Mouse (Mus musculus): ENCODE results near the gene Gm17728. TPM values are rescaled to one million over a fixed set of nuclear protein-coding genes. Genes with fewer than 3 reads are reported as not detected.

Gm17728 gene
- polyA plus RNA-seq, 1 experiment from 2014 or later, result not detected

DNA sequence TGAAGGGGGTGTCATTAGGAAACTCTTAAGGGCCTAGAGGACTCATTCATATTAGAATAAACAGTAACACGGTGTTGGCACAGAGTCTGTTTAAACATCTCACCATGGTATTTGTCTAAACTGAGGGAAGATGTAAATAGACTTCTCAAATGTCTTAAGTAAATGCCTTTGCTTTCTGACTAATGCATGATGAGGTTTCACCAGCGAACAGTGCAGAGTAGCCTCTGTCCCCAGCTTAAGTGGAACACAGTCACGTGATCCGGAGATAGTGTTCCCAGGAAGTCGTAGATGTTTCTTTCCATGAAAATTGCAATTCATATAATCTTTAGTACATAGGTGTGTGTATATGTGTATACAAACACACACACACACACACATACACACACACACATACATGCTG is 34.5 kb downstream of the Gm17728 start:
- no peak overlapping the region for H3K4me2 ChIP-seq (ENCODE audit: low read depth, low read length)
- H3K9me3 ChIP-seq (replicated peaks; ENCODE audit: control insufficient read depth, low read length), result no peaks in the 10 kb centered on the region
- no peaks in the 10 kb centered on the region for H3K27me3 ChIP-seq (ENCODE audit: control insufficient read depth, insufficient read depth, low read length)
- H3K4me1 ChIP-seq (ENCODE audit: control insufficient read depth, insufficient read depth, low read length), result no peaks in the 10 kb centered on the region
- DNase-seq (ENCODE audit: low spot score) (no peak), ATAC-seq (replicated peaks; ENCODE audit: insufficient number of reproducible peaks, low FRiP score, low TSS enrichment, low read depth) (no peak)
- no peak overlapping the region for H3K27ac ChIP-seq (replicated peaks; ENCODE audit: low read depth, low read length)
- WGBS, result 82% methylated on average over 5 of the region's 5 CpGs
- no peak overlapping the region for H3K9ac ChIP-seq (replicated peaks; ENCODE audit: low read length)
- no peak overlapping the region for H3K4me3 ChIP-seq (ENCODE audit: low read depth, low read length)
- H3K36me3 ChIP-seq (replicated peaks; ENCODE audit: control insufficient read depth, insufficient read depth, low read depth, low read length), result no peaks in the 10 kb centered on the region

DNA sequence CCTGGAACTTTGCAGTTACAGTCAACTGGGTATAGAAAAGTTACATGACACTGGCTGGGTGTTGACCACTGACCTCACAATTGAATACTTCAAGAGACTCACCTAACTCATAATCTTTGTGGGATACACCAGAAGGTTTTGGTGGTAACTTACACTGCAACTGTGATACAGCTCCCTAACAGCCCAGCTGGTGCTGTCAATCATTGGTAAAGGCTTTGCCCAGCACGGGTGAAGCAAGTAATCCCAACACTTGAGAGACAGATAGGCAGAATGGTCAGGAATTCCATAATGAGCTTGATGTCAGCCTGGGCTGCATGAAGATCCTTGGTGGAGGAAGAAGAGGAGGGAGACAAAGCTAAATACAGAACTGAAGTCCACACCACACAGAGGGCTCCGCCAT is 39.0 kb downstream of the Gm17728 start:
- 62% methylated on average over 2 of the region's 2 CpGs for WGBS
- Histone ChIP-seq H3K4me1 (ENCODE audit: control insufficient read depth, insufficient read depth, low read length) (no peaks in the 10 kb centered on the region), H3K4me3 (ENCODE audit: low read depth, low read length) (no peak overlapping the region), H3K36me3 (replicated peaks; ENCODE audit: control insufficient read depth, insufficient read depth, low read depth, low read length) (no peaks in the 10 kb centered on the region), H3K27ac (replicated peaks; ENCODE audit: low read depth, low read length) (no peak overlapping the region), H3K27me3 (ENCODE audit: control insufficient read depth, insufficient read depth, low read length) (no peaks in the 10 kb centered on the region), H3K9me3 (replicated peaks; ENCODE audit: control insufficient read depth, low read length) (no peaks in the 10 kb centered on the region), H3K4me2 (ENCODE audit: low read depth, low read length) (no peak overlapping the region), H3K9ac (replicated peaks; ENCODE audit: low read length) (no peak overlapping the region)
- ATAC-seq (replicated peaks; ENCODE audit: insufficient number of reproducible peaks, low FRiP score, low TSS enrichment, low read depth) (no peak), DNase-seq (ENCODE audit: low spot score) (no peak)

Other genes with a start within 250 kb of the Gm17728 start
- gene Pabpc6, start 247.7 kb downstream of the Gm17728 start, polyA plus RNA-seq (2014; fragmentation: Nextera tagmentation; extraction: Ambion mirVana), result not detected in 2 replicates